Mouse (Mus musculus): ENCODE measurements around the gene Crb3.

DNA sequence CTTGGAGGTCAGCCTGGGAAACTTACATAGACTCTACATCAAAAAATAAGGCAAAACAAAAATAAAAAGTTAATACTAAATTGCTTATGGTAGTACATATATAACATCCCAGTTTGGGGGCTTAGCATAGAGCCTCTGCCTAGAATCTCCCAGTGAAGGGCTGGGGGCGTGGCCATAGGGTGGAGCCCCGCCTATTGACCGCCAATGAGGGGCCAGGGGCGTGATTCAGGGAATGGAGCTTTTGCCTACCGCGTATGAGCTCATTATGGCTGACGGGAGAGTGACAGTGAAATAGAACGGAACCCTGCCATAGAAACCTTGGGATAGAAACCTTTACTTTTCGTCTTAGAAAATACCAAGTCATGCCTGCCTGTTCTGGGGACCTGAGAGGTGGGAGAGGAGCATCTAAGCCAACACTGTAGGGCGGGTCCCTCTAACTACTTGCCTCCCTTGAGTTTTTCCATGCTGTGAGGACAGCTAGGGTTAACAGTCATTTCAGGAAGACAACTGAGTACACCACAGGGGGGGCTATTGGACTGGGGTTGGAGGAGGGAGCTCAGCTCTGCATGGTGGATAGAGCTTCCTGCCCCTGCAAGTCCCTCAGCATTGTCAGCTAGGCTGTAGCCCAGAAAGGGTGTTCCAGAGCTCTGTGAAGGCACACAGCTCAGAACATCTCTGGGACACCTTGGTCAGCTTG, 40.9 kb downstream of the Crb3 start:
- no peak for TF ChIP-seq CTCF (IDR thresholded peaks at IDR 0.05; ENCODE audit: extremely low read depth, insufficient read depth, insufficient read length, insufficient replicate concordance)
- no peak for TF ChIP-seq POLR2A (IDR thresholded peaks at IDR 0.05; ENCODE audit: low read depth, low read length)
